Comparison of ENCODE assay signal across 8 mouse cellular contexts in genomic region chr19:38915677-38916076, GRCm38 (mm10). TPM values are rescaled to one million over a fixed set of nuclear protein-coding genes. Genes with fewer than 3 reads are reported as not detected.
DNase-seq lines count a peak whose midpoint lies in the region; ATAC-seq lines count a peak whose summit lies in the region.

No protein-coding gene starts in this region.

- no peaks in the 10 kb centered on the region for H3K4me1 ChIP-seq in liver, embryonic 11.5 days (replicated peaks; ENCODE audit: control insufficient read depth, insufficient read depth, low read length)
- no peaks in the 10 kb centered on the region for H3K4me1 ChIP-seq in embryonic facial prominence, embryonic 10.5 days

- no peak for ATAC-seq in cerebellum, adult (ENCODE audit: insufficient number of reproducible peaks, low FRiP score, low TSS enrichment)
- no peak for ATAC-seq in liver, embryonic 11.5 days (replicated peaks; ENCODE audit: low FRiP score)
- peak; percentile 63 for ATAC-seq in activated CD4-positive, CD25-positive, alpha-beta regulatory T cell, adult 4 months
- ATAC-seq in neutrophil, adult 5-6 weeks (ENCODE audit: extremely low read depth, insufficient number of reproducible peaks, low FRiP score, poor library complexity, severe bottlenecking): peak; percentile 41; the same call in 1 of the 2 replicates

- no peak overlapping the region for H3K27ac ChIP-seq in liver, embryonic 11.5 days (ENCODE audit: low read depth, low read length)
- H3K27ac ChIP-seq in embryonic facial prominence, embryonic 10.5 days (replicated peaks): no peak overlapping the region

- peak; percentile 12 for DNase-seq in cerebellum, adult 11-12 months
- DNase-seq in liver: peak; percentile 38
- no peak for DNase-seq in liver, embryonic 11.5 days (ENCODE audit: low spot score)
- DNase-seq in embryonic facial prominence, embryonic 10.5 days (ENCODE audit: low spot score): peak; percentile 47
- peak; percentile 41 to 47 for DNase-seq in kidney, postnatal 4 days

- no peak overlapping the region for H3K4me3 ChIP-seq in liver, embryonic 11.5 days (ENCODE audit: low read depth, low read length)
- no peak overlapping the region for H3K4me3 ChIP-seq in embryonic facial prominence, embryonic 10.5 days

- H3K9me3 ChIP-seq in liver, embryonic 11.5 days (ENCODE audit: control insufficient read depth, low read length): no peaks in the 10 kb centered on the region
- H3K9me3 ChIP-seq in embryonic facial prominence, embryonic 10.5 days: no peaks in the 10 kb centered on the region

- H3K27me3 ChIP-seq in liver, embryonic 11.5 days (replicated peaks; ENCODE audit: control insufficient read depth, insufficient read depth, low read length): no peaks in the 10 kb centered on the region
- no peaks in the 10 kb centered on the region for H3K27me3 ChIP-seq in embryonic facial prominence, embryonic 10.5 days (replicated peaks; ENCODE audit: low read depth, poor library complexity, severe bottlenecking)

- WGBS in liver, embryonic 11.5 days: 44% methylated on average over 3 of the region's 3 CpGs
- 36% methylated on average over 3 of the region's 3 CpGs for WGBS in embryonic facial prominence, embryonic 10.5 days

- no peak overlapping the region for H3K9ac ChIP-seq in liver, embryonic 11.5 days (ENCODE audit: low read depth, low read length)

- no peak overlapping the region for H3K4me2 ChIP-seq in liver, embryonic 11.5 days

- H3K36me3 ChIP-seq in liver, embryonic 11.5 days (ENCODE audit: control insufficient read depth, insufficient read depth, low read length): no peaks in the 10 kb centered on the region
- peaks cover 22% of the 10 kb centered on the region for H3K36me3 ChIP-seq in embryonic facial prominence, embryonic 10.5 days (replicated peaks)

RNA-seq across cellular contexts. Expression of gene Hells, which starts 15.0 kb away (rescaled TPM):
- 81.7 and 82.0 TPM in 2 replicates for polyA plus RNA-seq in liver, embryonic 11.5 days (2014; fragmentation: Nextera tagmentation; extraction: Ambion mirVana)
- polyA plus RNA-seq in activated CD4-positive, CD25-positive, alpha-beta regulatory T cell, adult 4 months (2017; shearing (Covaris generic)): 10 to 100 TPM; 33.3 to 37.4 TPM
- polyA plus RNA-seq in embryonic facial prominence, embryonic 10.5 days (2016; fragmentation: Nextera tagmentation; extraction: Ambion mirVana): 92.5 and 92.9 TPM in 2 replicates
- total RNA-seq in neutrophil, adult 5-6 weeks (2017): 6.6 and 12.2 TPM in 2 replicates

Comparison
In these comparisons a context has a peak if more than half of its experiments do, and no peak if none do; other contexts are left out.
1. ATAC-seq: peak in activated CD4-positive, CD25-positive, alpha-beta regulatory T cell, adult 4 months (single experiment) and neutrophil, adult 5-6 weeks (single experiment); none in cerebellum, adult (single experiment) and liver, embryonic 11.5 days (single experiment).